Mouse (Mus musculus) thymus, adult 2 months (tissue): ENCODE data around the gene Cntn5.

ENCODE experiments used
- CTCF ChIP-seq: fragments of 200-500 bp; IDR thresholded peaks from 2 replicates; pipeline ENCODE4 v1.5.1; 2012; ENCODE audit warnings: mild to moderate bottlenecking, control low read depth, low read length, moderate library complexity, borderline replicate concordance; ENCODE audit not compliant: control insufficient read depth, poor library complexity, insufficient read depth; ENCODE audit errors: extremely low read depth
- POLR2A ChIP-seq: fragments of 200-500 bp; IDR thresholded peaks from 2 replicates; pipeline ENCODE4 v1.6.1; 2012; ENCODE audit warnings: mild to moderate bottlenecking, low read length, control low read depth, moderate library complexity; ENCODE audit not compliant: control insufficient read depth, poor library complexity, insufficient read depth; ENCODE audit errors: extremely low read depth

- no peak for TF ChIP-seq CTCF
- no peak for TF ChIP-seq POLR2A
These were observed 259.3 kb downstream of the Cntn5 start for GRCm38 (mm10) chr9:10645045-10645830.
